Mouse (Mus musculus) frontal cortex, postnatal 14 days (tissue): ENCODE measurements around the gene Tmem156.
"Not testable (repeated sequence)": the region's sequence is repeated elsewhere in the genome, so short reads cannot be mapped to it uniquely, and the experiment has no call there.

Source experiments
- DNase-seq, 2 experiments: peaks; one replicate each; pipeline ENCODE4 v3.0.0; 2022; ENCODE audit warnings: low spot score in 2 of 2

Gene Tmem156

DNA sequence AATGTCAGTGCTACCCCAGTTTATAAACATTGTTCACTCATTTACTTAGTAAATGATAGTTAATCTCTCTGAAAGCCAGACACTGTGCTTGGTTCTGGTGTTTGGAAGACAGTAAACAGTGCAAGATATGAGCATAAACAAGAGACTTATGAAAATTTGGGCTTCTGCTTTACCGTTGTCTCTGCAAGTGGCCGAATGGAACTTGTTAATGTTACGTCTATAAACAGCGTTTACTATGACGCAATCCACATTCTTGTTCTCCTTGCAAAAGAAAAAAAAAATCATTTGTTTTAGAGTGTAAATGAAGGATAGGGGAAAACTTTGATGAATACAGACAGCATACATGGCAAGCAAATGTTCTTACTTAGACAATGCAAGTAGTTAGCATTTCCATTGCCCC is at the start of gene Tmem156:
Gene Tmem156 (minus strand): TSS at position 212 of the 400 bp plus-strand sequence.
- DNase-seq, result no peak

DNA sequence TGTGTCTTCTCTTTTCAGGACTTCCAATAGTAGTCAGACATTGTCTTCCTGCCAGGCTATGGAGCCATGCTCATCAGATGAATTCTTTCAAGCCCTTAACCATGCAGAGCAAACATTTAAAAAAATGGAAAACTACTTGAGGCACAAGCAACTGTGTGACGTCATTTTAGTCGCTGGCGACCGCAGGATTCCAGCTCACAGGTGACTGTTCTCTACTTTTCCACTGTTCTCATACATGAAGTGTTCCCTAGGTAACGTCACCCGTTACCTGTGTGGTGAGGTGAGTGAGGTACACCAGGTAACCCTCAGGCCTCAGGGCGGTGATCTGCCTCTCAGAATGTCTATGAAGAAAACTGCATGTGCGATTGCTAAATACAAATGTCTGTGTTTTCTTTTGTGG is 49.3 kb upstream of the Tmem156 start:
- DNase-seq, result no peak

DNA sequence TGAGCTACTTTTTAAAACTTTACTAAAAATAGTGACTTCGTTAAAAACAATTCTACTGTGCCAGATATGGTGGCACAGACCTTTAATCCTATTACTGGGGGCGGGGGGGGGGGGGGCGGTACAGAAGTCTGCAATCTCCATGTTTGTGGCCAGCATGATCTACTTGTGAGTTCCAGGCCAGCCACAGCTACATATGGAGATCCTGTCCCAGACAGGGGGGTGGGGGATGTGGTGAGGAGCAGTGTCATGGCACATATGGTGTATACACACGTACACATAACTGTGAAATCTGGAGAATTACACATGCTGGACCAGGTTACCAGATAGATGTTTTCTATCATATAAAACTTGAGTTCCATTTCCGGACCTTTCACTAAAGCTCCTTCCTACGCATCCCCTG is 45.1 kb upstream of the Tmem156 start:
- DNase-seq, result no peak

DNA sequence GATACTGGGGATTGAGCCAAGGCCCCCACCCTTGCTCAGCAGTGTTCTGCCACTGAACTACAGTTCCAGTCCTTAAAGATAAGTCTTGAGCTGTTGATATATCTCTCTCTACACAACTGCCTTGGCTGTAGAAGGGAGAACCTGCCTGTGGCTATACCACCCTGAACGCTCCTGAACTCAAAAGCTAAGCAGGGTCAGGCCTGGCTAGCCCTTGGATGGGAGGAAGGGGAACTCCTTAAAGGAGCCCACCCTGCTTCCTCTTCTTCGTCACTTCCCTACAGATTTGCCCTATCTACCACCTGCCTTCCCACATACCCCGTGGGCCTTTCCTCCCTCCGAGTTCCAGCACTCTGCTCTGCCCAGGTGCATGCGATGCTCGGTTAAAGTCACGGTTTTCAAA is 44.2 kb upstream of the Tmem156 start:
- DNase-seq, result no peak

DNA sequence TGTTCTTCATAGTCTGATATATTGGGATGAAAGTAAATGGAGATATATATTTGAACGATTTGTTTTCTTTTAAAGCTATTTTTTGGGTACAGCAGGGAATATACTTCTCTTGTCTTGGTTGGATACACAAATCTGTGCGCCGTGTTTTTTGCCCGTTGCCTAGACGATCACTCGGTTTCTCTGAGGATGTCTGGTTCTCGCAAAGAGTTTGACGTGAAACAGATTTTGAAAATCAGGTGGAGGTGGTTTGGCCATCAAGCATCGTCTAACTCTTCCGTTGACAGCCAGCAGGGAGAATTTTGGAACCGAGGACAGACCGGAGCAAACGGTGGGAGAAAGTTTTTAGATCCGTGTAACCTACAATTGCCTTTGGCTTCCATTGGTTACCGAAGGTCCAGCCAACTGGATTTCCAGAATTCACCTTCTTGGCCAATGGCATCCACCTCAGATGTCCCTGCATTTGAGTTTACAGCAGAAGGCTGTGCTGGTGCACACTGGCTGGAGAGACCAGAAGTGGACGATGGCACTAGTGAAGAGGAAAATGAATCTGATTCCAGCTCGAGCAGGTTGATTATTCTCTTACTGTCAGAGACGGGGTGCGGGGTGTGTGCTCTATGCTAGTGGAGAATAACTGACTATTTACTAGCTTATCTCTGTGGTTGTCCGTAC is 39.4 kb upstream of the Tmem156 start:
- peak; percentile 24 to 25 for DNase-seq

DNA sequence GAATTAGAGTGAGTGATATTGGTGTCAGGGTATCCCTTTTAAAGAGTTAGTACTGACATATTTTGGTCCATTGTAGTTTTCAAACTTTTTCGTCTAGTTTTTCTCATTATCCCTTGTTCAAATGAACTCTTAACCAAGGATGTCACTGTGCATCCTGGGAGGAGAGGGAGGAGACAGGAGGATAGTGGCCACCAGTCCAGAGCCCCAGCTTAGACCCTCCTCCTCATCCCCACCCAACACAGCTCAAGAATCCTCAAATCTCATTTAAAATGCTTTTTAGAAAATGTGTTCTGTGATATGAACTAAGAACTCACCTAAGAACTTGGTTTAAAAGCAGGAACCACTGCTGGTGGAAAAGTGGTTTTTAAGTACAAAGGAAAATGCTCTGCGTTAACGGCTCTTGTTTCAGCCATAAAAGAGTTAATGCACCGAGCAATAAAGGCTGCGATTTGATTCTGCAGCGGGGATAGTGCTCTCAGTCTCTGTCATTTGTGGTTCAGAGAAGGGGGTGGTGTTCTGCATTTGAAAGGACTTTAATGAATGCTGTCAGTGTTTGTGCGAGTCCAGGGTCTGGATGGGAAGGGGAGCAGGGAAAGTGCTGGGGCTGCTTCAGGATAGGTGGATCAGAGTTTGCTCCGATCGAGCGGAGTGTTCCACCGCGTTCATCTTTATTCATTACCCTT is 38.7 kb upstream of the Tmem156 start:
- DNase-seq, result peak in 1 of 2 experiments; percentile 30

DNA sequence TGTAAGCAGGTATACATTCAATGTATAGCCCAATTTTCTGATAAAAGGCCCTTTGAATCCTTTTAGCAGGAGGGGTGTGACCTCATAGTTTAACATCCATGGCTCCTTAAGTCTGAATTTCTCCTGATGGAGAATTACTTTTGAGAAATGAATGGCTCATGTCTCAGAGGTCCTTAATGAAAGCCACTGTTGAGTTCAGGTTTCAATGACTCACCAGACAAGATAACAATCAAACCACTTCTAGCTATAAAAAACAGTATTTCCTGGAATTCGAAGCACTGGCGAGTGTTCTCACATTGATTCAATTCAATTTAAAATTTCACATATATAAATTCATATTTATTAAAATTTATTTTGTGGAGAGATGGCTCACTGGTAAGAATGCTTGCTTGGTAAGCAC is 36.5 kb upstream of the Tmem156 start:
- DNase-seq, result no peak

DNA sequence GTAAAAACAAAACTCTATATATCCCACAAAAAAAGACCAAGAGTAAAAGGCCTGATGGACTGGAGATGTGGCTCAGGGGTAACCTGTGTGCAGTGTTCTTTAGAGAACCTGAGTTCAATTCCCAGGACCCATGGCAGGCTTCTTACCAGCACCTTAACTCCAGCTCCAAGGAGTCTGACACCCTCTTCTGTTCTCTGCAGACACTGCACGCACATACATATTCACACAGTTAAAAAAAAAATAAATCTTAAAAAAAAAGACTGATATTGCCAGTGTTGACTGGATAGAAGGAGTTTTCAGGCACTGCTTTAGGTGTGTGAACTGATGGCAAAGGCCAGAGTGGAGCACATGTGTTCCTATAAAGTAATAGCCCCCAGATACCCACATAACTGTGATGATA is 34.2 kb upstream of the Tmem156 start:
- no peak for DNase-seq

DNA sequence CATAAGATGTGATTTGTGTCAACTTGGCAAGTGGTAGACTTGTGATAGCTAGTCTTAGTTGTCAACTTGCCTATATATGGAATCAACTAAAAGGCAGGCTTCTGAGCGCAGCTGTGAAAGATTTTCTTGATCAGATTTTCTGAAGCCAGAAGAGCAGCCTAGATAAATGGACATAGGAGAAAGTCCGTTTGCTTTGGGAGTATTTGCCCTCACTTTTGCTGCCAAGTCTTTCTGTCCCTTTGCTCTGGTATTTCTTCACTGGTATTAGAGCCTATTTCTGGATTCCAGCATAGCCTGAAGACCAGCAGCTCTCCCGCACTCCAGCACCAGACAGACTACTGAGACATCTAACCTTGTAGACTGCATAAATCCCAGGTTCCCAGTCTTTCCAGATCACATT is 30.7 kb upstream of the Tmem156 start:
- no peak for DNase-seq

DNA sequence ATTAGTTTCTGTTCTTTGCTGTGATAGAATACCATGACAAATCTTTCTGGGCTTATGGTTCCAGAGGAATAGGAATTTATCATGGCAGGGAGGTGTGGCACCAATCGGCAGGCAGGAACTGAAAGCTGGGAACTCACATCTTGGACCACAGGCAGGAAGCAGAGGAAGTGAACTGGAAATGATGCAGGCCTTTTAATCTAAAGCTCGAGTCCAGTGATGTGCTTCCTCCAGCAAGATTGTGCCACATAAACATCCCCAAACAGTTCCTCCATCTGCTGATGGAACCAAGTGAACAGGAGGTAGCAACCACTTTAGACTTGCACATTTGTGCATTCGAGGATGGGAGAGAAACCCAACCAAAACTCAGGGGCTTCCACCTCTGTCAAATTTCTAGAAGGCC is 28.0 kb upstream of the Tmem156 start:
- DNase-seq, result no peak

DNA sequence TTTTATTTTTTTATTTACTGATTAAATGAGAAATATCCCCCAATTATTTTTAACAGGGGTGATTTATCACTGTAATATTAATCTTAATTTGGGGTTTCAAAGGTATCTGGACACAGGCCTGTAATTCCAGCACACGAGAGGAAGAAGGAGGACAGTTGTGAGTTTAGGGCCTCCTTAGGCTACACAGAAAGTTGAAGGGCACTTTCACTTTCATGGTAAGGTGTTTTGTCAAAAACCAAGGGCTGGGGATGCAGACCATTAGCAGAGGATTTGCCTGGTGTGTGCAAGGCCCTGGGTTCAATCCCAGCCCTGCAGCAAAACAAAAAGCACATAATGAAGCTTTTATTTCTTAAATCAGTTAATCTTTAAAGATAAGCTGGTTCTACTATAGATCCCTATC is 27.6 kb upstream of the Tmem156 start:
- DNase-seq, result no peak

DNA sequence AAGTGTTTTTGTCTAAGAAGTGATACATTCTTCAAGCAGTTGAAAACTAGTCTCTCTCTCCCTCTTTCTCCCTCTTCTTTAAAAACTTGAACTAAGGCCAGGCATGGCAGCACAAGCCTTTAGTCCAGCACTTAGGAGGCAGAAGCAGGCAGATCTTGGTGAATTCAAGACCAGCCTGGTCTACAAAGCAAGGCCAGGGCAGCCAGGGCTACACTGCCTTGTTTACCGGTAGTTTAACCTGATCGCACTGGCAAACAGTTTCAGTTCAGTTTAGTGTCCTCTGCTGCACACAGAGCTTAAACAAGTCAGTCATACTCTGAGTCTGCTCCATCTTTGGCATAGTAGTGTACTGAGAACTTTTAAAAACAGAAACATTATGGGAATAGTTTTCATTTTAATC is 24.9 kb upstream of the Tmem156 start:
- DNase-seq, result no peak

DNA sequence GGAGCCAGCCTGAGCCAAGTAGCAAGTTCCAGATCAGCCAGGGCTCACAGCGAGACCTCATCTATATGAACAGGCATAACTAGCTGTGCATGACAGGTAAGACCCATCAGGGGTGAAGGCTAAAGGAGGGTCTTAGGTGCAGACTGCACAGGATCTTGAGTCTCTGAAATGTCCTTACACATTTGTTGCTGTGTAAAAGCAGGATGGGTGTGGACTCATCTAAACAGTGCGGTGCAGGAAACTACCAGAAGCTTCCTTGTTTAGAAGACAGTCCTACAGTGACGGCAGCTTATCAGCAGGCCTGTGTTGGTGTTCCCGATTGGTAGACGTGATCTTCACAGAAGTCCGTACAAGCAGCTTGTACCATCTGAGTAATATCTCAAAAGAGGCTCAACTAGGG is 21.4 kb upstream of the Tmem156 start:
- no peak for DNase-seq

DNA sequence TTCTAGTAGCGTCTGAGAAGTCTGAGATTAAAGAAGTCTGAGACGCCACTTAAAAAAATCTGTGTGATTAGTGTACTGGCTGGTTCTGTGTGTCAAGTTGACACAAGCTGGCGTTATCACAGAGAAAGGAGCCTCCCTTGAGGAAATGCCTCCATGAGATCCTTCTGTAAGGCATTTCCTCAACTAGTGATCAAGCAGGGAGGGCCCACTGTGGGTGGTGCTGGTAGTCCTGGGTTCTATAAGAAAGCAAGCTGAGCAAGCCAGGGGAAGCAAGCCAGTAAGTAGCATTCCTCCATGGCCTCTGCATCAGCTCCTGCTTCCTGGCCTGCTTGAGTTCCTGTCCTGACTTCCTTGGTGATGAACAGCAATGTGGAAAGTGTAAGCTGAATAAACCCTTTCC is 20.3 kb upstream of the Tmem156 start:
- DNase-seq, result not testable (repeated sequence)

DNA sequence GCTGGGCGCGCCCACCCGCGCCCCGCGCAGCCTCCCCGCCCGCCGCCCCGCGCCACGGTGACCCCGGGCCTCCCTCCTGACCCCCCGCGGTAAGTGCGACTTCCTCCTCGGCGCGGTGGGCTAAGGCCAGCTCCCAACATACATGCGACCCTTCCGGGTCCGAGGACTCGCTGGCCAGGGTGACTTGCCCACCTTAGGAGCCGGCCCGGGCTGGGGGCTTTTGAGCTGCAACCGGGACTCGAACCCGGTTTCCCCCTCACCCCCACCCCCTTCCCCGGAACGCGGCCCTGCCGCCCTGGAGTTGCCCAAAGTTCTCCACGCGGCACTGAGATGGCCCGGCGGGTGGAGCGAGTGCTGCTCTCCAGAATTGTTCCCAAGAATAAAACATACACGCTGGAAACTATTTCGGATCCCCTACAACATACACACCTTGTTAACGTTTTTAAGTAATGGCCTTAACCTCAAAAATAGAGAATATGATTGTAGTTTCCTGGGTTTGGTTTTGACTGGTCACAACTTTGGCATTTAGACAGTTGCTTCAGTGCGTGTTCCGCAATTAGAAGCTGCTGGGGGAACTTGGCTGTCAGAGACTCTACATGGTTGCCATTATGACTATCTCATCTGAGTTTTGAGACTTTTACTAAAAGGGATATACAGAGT is 16.0 kb upstream of the Tmem156 start:
- DNase-seq, result no peak

DNA sequence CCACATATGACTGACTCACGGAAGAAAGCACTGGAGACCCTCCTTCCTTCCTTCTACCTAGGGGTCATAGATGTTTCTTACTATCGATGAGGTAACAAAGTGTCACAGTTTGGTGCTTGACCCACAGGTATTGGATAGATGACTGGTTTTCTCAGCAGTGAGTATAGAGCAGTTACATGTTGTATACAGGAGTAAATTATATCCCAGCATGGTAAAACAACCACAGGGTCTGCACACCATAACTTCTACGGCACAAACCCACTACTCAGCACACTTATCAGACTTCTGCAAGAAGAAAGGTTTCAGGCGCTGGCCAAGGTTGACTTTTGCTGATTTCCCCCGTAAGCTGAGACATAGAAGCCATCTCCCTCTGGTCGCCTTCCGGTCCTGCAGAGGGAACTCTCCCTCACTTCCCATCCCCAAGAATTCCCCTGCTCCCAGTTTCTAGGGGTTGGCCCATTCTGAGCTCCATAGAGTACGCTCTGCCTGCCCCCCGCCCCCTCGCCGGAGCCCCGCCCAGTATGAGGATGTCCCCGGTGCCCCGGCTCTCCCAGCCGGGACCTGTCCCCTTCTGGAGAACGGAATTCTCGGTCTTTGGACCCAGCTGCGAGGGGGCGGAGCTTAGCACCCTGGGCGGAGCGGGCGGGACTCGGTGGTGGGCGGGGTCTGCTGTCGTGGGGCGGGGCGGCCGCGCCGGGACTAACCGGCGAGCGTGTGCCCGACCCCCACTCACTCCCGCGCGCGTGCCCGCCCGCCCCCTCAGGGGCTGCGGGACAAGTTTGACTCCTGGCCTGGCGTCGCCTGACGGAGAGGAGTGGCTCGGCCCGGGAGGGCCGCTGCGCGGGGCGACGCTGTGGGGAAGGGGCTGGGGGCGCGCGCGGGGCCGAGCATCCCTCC is 15.2 kb upstream of the Tmem156 start, which contains the start of gene Klhl5:
Gene Klhl5 (plus strand): TSS at position 664 of the 897 bp plus-strand sequence.
- peak; percentile 69 to 73 for DNase-seq

DNA sequence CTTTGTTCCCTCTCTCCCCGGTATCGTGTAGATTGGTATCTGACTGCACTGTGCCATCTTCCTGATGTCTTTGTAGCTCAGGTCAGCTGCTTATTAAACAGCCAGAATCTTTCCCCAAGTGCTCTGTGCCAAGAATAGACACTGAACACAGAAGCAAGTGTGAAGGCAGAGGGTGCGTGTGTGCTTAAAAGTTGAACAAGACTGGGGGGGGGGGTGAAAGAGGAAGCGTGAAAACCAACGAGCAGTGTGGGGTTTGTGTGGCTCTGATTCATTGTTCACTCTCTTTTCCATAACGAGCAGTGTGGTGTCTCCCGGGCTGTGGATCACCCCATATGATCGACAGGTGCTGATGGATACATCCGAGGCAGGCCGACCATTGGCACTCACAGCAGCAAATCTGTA is 10.7 kb upstream of the Tmem156 start:
- DNase-seq, result no peak

DNA sequence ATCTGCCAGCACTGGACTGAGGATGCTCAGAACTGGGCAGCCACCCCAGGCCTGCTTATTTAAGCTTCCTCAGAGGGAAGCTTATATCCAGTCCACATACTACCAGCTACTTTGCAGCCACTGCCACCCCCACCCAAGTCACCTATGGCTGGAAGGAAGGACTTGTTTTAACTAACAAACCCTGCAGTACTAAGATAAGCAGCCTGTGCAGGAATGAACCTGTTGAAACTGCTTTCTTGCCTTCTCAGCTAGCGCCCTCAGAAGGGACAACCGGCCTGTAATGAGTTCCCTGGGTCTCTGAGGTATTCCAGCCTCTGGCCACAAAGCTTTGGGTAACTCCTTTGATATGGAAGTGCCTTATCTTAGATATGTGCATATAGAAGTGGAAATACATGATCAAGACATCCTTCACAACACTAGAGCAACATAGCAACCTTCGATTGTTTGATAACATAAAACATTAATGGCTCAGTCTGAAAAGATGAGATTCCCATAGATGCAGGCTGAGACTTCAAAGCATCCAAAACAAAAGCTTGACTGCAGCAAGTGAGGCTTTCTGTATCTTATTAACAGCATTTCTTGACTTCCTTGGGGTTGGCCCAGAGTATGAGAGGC is 10.2 kb upstream of the Tmem156 start:
- DNase-seq, result no peak

DNA sequence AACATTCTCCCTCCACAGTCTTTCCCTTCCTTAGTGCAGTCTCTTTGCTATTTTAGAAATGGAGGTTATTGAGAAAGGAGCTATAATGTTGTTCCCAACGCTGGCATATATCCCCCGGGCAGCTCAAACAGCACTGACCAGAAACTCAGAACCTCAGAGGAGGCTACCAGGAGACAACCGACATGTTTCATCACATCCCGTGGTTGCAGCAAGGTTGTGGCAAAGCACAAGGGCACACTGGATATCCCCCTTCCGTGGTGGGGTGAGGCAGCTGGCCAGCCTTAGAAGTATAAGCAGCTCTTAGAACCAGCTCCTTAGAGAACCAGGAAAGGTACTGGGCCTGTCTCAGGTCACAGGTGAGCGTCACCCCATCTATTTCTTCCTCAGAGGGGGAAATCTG is 9.7 kb upstream of the Tmem156 start:
- DNase-seq, result no peak

DNA sequence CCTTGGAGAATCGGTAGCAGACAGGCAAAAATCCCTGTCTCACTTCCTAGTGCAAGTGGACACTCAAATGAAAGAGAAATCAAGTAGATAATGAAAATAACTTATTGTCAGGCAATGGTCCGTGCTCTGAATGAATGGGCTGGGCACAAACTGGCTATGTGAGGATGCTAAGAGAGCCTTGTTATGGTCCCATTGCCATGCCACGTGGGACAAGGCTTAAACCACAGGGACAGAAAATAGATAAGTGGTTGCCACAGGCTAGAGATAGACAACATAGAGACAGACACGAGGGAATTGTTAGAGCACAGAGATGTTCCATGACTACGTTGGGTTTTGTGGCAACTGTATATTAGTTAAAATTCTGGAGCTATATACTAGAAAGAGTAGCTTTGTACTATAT is 9.3 kb upstream of the Tmem156 start:
- DNase-seq, result no peak

DNA sequence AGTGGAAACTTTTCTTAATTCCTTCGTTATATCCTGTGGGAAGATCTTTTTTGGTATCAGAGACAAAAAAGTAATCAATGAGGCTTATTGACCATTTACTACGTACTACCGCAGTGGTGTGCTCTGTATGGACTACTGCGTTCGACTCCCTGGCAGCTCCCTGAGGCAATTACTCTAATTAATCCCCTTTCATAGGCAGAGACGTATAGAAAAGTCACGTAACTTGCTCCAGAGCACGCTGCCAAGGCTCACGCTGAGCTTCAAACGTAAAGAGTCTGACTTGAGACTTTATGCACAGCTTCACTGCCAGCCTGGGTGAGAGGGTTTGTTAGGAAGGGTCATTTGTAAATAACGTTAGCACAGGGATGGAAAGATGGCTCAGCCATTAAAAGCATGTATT is 8.1 kb upstream of the Tmem156 start:
- no peak for DNase-seq

DNA sequence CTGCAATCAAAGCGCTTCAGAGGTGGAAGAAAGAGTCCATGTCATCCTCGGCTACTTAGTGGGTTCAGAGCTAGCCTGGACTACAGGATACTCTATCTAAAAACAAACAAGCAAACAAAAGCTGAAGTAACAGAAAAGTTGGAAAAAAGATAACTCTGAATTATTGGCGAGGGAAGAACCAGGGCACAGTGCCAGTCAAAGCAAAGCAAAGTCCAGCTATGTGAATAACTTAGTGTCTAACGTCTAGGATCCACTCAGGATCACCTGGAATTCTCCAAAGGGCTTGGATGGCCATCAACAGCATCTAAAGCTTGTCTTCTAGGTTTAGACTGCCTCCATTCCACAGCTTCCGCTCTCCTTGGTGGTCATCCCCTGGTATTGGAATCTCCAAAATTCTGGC is 5.5 kb upstream of the Tmem156 start:
- DNase-seq, result no peak
